Mouse (Mus musculus) limb, embryonic 14.5 days (tissue): ENCODE results near the gene Il31. TPM values are rescaled to one million over a fixed set of nuclear protein-coding genes. Genes with fewer than 3 reads are reported as not detected.

Experiments
- ATAC-seq: fragments of 200-750 bp; cut with Nextera tagmentation; 2 replicates; pipeline ENCODE4 v1.8.0; 2017; ENCODE audit warnings: low read depth, moderate number of reproducible peaks, moderate TSS enrichment; ENCODE audit not compliant: low FRiP score
- DNase-seq: peaks from one replicate; pipeline ENCODE4 v3.0.0-alpha.2; 2015; ENCODE audit warnings: low spot score
- H3K27ac ChIP-seq: fragments of 300-500 bp; sonication (generic); replicated peaks from 2 replicates; pipeline ENCODE4 v1.5.1; 2014; ENCODE audit warnings: low read depth, mild to moderate bottlenecking, low read length, moderate library complexity, mixed read lengths
- H3K27me3 ChIP-seq: fragments of 300-500 bp; sonication (generic); 2 replicates; pipeline ENCODE4 v1.6.1; 2014; ENCODE audit warnings: low read length, mixed read lengths; ENCODE audit not compliant: control insufficient read depth, insufficient read depth
- H3K36me3 ChIP-seq: fragments of 300-500 bp; sonication (generic); 2 replicates; pipeline ENCODE4 v1.6.1; 2014; ENCODE audit warnings: mild to moderate bottlenecking, low read length, moderate library complexity, mixed read lengths; ENCODE audit not compliant: control insufficient read depth, insufficient read depth
- H3K4me1 ChIP-seq: fragments of 300-500 bp; sonication (generic); 2 replicates; pipeline ENCODE4 v1.6.1; 2014; ENCODE audit warnings: antibody characterized with exemption, low read length, mixed read lengths; ENCODE audit not compliant: control insufficient read depth, insufficient read depth
- H3K4me2 ChIP-seq: fragments of 300-500 bp; sonication (generic); replicated peaks from 2 replicates; pipeline ENCODE4 v1.6.1; 2014; ENCODE audit warnings: low read depth, mild to moderate bottlenecking, low read length, moderate library complexity; ENCODE audit not compliant: severe bottlenecking
- H3K4me3 ChIP-seq: fragments of 300-500 bp; sonication (generic); replicated peaks from 2 replicates; pipeline ENCODE4 v1.5.1; 2014; ENCODE audit warnings: low read length
- H3K9ac ChIP-seq: fragments of 300-500 bp; sonication (generic); 2 replicates; pipeline ENCODE4 v1.6.1; 2014; ENCODE audit warnings: mild to moderate bottlenecking, low read depth, low read length, moderate library complexity; ENCODE audit not compliant: severe bottlenecking
- H3K9me3 ChIP-seq: fragments of 300-500 bp; sonication (generic); 2 replicates; pipeline ENCODE4 v1.6.1; 2016; ENCODE audit warnings: low read length; ENCODE audit not compliant: control insufficient read depth
- POLR2A ChIP-seq: fragments of 200-500 bp; IDR thresholded peaks from 2 replicates; pipeline ENCODE4 v1.8.0; 2012; ENCODE audit warnings: inconsistent platforms, mild to moderate bottlenecking, moderate library complexity, borderline replicate concordance; ENCODE audit not compliant: insufficient read depth, insufficient read length; ENCODE audit errors: extremely low read depth
- WGBS: fragments of 180-500 bp; shearing (Covaris S2); extraction: QIAGEN DNeasy Blood & Tissue Kit; methylation state at CpG from one replicate; pipeline ENCODE4 v1.1.7; 2014; 5-methylcytosine and 5-hydroxymethylcytosine counted together
- polyA plus RNA-seq, 2 experiments: library from polyadenylated mRNA; depleted of rRNA in 1 of 2; stranded (reverse) in 1 of 2; unstranded in 1 of 2; fragments of >200 nt; fragmentation: Nextera tagmentation in 1 of 2; extraction: Ambion mirVana in 1 of 2; gene quantifications; 2 replicates each; pipeline versions ENCODE4 v1.2.1 to v1.2.3; 2012 to 2014

Gene Il31
- polyA plus RNA-seq (2012; rRNA removed) = not detected in 2 replicates
- not detected in 2 replicates for polyA plus RNA-seq (2014; fragmentation: Nextera tagmentation; extraction: Ambion mirVana)

DNA sequence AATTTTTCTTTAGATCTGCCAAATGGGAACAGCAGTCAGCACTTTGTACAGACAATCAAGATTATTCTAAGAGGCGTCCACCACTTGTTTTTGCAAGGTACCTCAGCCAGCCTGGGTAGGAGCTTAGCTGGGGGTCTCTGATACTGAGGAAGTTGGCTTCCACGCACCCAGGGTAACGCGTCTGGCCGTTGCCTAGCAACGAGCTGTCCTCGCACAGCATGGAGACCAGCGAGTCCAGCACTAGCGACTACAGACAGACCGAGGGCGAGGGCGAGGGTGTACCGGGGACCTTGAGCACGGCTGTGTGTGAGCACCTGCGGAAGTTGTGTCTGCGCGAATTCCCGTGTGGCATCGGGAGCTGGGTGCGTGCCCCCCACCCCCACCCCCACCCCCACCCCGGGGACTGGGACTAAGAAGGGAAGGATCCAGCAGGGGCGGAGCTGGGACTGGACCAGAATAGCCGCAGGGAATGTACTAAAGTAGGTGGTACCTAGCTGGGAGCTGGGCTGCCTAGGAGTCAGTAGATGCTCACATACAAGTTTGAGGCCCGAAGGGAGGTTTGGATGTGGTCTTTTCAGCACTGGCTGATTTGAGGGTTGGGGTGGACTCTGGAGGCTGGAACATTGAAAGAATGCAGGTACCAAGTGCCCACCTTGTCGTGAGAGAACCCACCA is at the start of gene Il31, which contains the start of gene Lrrc43:
Gene Il31 (minus strand): TSS at position 378 of the 674 bp plus-strand sequence.
Gene Lrrc43 (plus strand): TSS at position 194 of the 674 bp plus-strand sequence.
- H3K4me2 ChIP-seq = peak within 1 kb of the TSS; percentile 28; the same call in 1 of the 2 replicates
- 11% methylated on average over 25 of the region's 25 CpGs for WGBS
- no peak for TF ChIP-seq POLR2A
- H3K36me3 ChIP-seq = no peaks in the 10 kb centered on the region
- no peak within 1 kb of the TSS for H3K27ac ChIP-seq
- H3K9me3 ChIP-seq = no peaks in the 10 kb centered on the region
- ATAC-seq (no peak), DNase-seq (no peak)
- no peak within 1 kb of the TSS for H3K4me3 ChIP-seq
- no peaks in the 10 kb centered on the region for H3K27me3 ChIP-seq
- no peaks in the 10 kb centered on the region; the same call in 1 of the 2 replicates for H3K4me1 ChIP-seq
- peak within 1 kb of the TSS; percentile 36; the same call in 1 of the 2 replicates for H3K9ac ChIP-seq

DNA sequence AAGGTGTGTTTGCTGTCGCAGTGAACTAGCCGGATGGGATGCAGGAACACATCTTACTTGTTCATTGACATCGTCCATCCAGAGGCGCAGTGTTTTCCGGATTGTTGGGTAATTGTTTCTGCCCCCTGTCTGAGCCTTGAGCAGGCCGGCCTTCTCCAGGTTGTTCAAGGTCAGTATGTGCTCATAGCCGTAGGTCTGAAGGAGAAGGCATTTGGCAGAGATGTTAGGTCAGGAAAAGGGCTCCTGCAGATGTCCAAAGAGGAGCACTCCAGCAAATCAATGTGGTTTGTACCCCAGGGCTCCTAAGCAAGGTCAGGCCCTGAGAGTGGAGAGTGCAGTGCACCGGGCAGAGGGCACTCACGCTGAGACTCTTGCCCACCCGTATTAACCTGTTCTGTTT is 44.5 kb upstream of the Il31 start:
- Histone ChIP-seq H3K4me2 (no peak overlapping the region), H3K9ac (no peak overlapping the region), H3K4me3 (no peak overlapping the region), H3K4me1 (no peaks in the 10 kb centered on the region), H3K9me3 (no peaks in the 10 kb centered on the region), H3K36me3 (peaks cover 75% of the 10 kb centered on the region), H3K27ac (no peak overlapping the region), H3K27me3 (no peaks in the 10 kb centered on the region)
- ATAC-seq = no peak
- no peak for TF ChIP-seq POLR2A
- no peak for DNase-seq
- WGBS = 96% methylated on average over 10 of the region's 10 CpGs

DNA sequence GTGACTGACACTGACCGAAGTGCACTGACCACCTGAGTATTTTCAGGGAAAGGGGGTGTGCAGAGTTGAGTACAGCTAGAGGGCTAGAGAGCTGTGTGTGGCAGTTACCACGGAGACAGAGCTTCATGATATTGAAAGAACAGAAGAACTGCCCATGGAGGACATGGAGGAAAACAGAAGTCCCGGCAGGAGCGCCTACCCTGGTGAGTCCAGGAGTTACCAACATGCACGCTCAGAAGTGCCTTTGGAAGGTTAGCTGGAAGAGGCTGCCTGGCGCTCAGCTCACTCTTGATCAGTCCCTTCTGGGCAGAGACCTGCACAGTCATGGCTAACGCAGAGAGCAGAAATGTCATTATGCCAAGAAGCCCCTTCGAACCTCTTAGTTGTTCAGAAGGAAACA is 40.8 kb upstream of the Il31 start:
- no peak for TF ChIP-seq POLR2A
- Histone ChIP-seq H3K9me3 (no peaks in the 10 kb centered on the region), H3K4me2 (no peak overlapping the region), H3K27ac (no peak overlapping the region), H3K36me3 (peaks cover 71% of the 10 kb centered on the region), H3K4me3 (no peak overlapping the region), H3K9ac (no peak overlapping the region), H3K4me1 (no peaks in the 10 kb centered on the region), H3K27me3 (no peaks in the 10 kb centered on the region)
- 89% methylated on average over 8 of the region's 8 CpGs for WGBS
- ATAC-seq (no peak), DNase-seq (no peak)

DNA sequence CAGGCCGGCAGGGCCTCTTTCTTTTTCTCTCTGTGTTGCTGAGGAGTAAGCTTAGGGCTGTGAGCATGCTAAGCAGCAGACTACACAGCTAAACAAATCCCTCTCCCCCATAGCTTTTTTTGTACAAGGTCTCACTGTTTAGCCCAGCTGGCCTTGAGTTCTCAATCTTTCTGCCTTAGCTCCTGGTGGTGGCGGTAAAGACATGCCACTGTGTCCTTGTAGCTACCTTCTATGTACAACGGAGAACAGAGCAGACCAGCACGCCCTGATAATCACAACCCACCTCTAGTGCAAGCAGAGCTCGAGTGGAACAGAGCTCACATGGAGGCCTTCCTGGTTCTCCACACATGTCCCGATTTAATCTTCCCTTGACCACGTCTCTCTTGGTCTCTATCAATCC is 39.4 kb upstream of the Il31 start:
- Histone ChIP-seq H3K4me1 (peaks cover 5% of the 10 kb centered on the region), H3K4me2 (no peak overlapping the region), H3K9ac (no peak overlapping the region), H3K4me3 (no peak overlapping the region), H3K27ac (no peak overlapping the region), H3K27me3 (no peaks in the 10 kb centered on the region), H3K9me3 (no peaks in the 10 kb centered on the region), H3K36me3 (peaks cover 57% of the 10 kb centered on the region)
- WGBS = 78% methylated on average over 7 of the region's 7 CpGs
- no peak for TF ChIP-seq POLR2A
- DNase-seq (no peak), ATAC-seq (no peak)

DNA sequence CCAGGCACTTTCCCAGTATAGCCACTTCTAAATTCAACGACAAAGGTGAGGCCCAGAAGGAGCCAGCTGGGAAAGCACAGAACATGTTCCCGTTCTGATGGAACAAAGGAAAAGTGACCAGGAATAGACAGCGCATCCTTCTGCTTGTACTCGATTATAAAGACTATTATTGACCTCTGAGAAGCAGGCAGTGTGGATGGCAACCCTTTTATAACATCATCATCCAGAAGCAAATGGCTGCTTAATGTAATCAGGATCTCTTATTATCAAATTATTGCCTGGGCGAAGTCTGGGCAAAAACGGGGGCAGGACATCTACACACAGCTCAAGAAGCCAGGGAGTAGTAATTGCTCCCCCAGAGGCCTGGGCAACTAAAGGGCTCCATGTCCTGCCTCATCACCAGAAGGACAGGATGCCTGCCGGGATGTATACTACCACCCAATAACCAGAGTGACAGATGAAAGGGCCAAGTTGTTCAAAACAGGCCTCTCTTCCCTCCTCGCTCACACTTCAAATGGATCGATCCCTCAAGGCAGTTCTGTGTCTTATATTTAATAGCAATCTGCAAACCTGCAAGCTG is 36.7 kb upstream of the Il31 start:
- no peak for TF ChIP-seq POLR2A

More for the DNA sequence above, 36.7 kb upstream of the Il31 start:
- ATAC-seq (no peak), DNase-seq (no peak)
- no peak overlapping the region for H3K4me3 ChIP-seq
- H3K36me3 ChIP-seq = peaks cover 31% of the 10 kb centered on the region
- no peak overlapping the region for H3K4me2 ChIP-seq
- H3K9ac ChIP-seq = no peak overlapping the region
- no peaks in the 10 kb centered on the region for H3K9me3 ChIP-seq
- H3K4me1 ChIP-seq = peaks cover 20% of the 10 kb centered on the region
- no peaks in the 10 kb centered on the region for H3K27me3 ChIP-seq
- 89% methylated on average over 9 of the region's 9 CpGs for WGBS
- no peak overlapping the region for H3K27ac ChIP-seq
